In genomic region chr11:108212638-108213037, GRCm38 (mm10) we compare ENCODE assay signal across 19 mouse cellular contexts.
DNase-seq lines count a peak whose midpoint lies in the region; TF ChIP-seq lines count a peak whose summit lies in the region.
"Had no signal": no experiment of that assay in that cellular context is flagged by ENCODE, and none has a peak within 500 bp of the region (broad histone marks: within the 10 kb centered on the region; RNA-seq: fewer than 3 reads in every experiment).

No protein-coding gene starts in this region.

- no peaks in the 10 kb centered on the region for H3K9me3 ChIP-seq in E14TG2a.4 (ENCODE audit: low read length)
- H3K9me3 ChIP-seq: embryonic facial prominence, embryonic 15.5 days; kidney, embryonic 15.5 days; limb, embryonic 10.5 days; neural tube, embryonic 15.5 days; stomach, embryonic 15.5 days had no signal

- TF ChIP-seq EP300 in heart, adult 2 months (IDR thresholded peaks at IDR 0.05; ENCODE audit: insufficient read depth, low read depth, low read length): no peak

- intact Hi-C loops in heart, adult 2 months (cut with DNase I): no loop called here
- intact Hi-C loops in heart, postnatal 36 days (cut with DNase I): loop anchor here (5.0 kb wide), 1 partner anchor 65 kb away; no protein-coding TSS in a partner anchor
- intact Hi-C loops in left cerebral cortex, adult 2 months (cut with DNase I): no loop called here
- intact Hi-C loops in left cerebral cortex, postnatal 25 days (cut with DNase I): no loop called here

- H3K36me3 ChIP-seq in heart, adult 2 months (ENCODE audit: control insufficient read depth, insufficient read depth, low read length): no peaks in the 10 kb centered on the region
- H3K36me3 ChIP-seq in E14TG2a.4 (ENCODE audit: insufficient read depth, low read length): no peaks in the 10 kb centered on the region
- H3K36me3 ChIP-seq: embryonic facial prominence, embryonic 15.5 days; kidney, embryonic 15.5 days; limb, embryonic 10.5 days; neural tube, embryonic 15.5 days; stomach, embryonic 15.5 days had no signal

- H3K79me2 ChIP-seq in heart, adult 2 months (replicated peaks; ENCODE audit: control insufficient read depth, insufficient read depth, low read length): no peaks in the 10 kb centered on the region; the same call in 1 of the 2 replicates

- H3K4me1 ChIP-seq in heart, adult 2 months (ENCODE audit: control insufficient read depth, insufficient read depth, low read length): peaks cover 4% of the 10 kb centered on the region
- H3K4me1 ChIP-seq in E14TG2a.4 (replicated peaks; ENCODE audit: low read depth, low read length): no peaks in the 10 kb centered on the region
- peaks cover 37% of the 10 kb centered on the region for H3K4me1 ChIP-seq in olfactory bulb, adult 2 months (ENCODE audit: control insufficient read depth, insufficient read depth, low read length)

- 91% methylated on average over 5 of the region's 5 CpGs for WGBS in heart, adult 2 months
- WGBS in olfactory bulb, adult 2 months: 92% methylated on average over 5 of the region's 5 CpGs

- peak; percentile 38 for TF ChIP-seq CTCF in heart, adult 2 months (IDR thresholded peaks at IDR 0.05)
- peak; percentile 37 for TF ChIP-seq CTCF in left cerebral cortex, adult 2 months (IDR thresholded peaks at IDR 0.05)
- TF ChIP-seq CTCF in E14TG2a.4 (conservative IDR thresholded peaks at IDR 0.05; ENCODE audit: low read length): peak; percentile 32
- TF ChIP-seq CTCF in olfactory bulb, adult 2 months (IDR thresholded peaks at IDR 0.05; ENCODE audit: insufficient read depth, low read depth, low read length): peak; percentile 29; the same call in 1 of the 2 replicates

- DNase-seq in heart, adult 2 months: no peak
- DNase-seq in heart, postnatal 36 days: no peak
- DNase-seq in left cerebral cortex, adult 2 months (ENCODE audit: extremely low spot score in 1 of 2, low spot score in 2 of 2): no peak
- no peak for DNase-seq in left cerebral cortex, postnatal 25 days (ENCODE audit: low spot score in 2 of 2)
- no peak for DNase-seq in cerebellum, postnatal 36 days
- DNase-seq: adrenal gland, adult 2 months; cerebellum, adult 2 months; heart, adult 18-20 months; heart, postnatal 14 days; spleen, adult 18-20 months; thymus, postnatal 36 days had no signal

- H3K27ac ChIP-seq in heart, adult 2 months: no peak overlapping the region
- H3K27ac ChIP-seq in left cerebral cortex, adult 2 months: no peak overlapping the region
- no peak overlapping the region for H3K27ac ChIP-seq in olfactory bulb, adult 2 months (ENCODE audit: insufficient read depth, low read depth, low read length)
- H3K27ac ChIP-seq: embryonic facial prominence, embryonic 15.5 days; kidney, embryonic 15.5 days; neural tube, embryonic 15.5 days; stomach, embryonic 15.5 days had no signal

- no peak overlapping the region for H3K9ac ChIP-seq in heart, adult 2 months (ENCODE audit: low read depth, low read length)
- H3K9ac ChIP-seq: embryonic facial prominence, embryonic 15.5 days; kidney, embryonic 15.5 days; neural tube, embryonic 15.5 days; stomach, embryonic 15.5 days had no signal

- no peak for TF ChIP-seq POLR2A in heart, adult 2 months (IDR thresholded peaks at IDR 0.05; ENCODE audit: insufficient read depth, low read depth, low read length)
- no peak for TF ChIP-seq POLR2A in olfactory bulb, adult 2 months (IDR thresholded peaks at IDR 0.05; ENCODE audit: insufficient read depth, low read depth, low read length)

- no peaks in the 10 kb centered on the region for H3K27me3 ChIP-seq in heart, adult 2 months (ENCODE audit: control insufficient read depth, insufficient read depth, low read length)
- H3K27me3 ChIP-seq in E14TG2a.4 (ENCODE audit: insufficient read depth, low read length): 0 out of 2 replicates have a peak, but pooled peaks cover 4% of the 10 kb centered on the region
- H3K27me3 ChIP-seq: embryonic facial prominence, embryonic 15.5 days; kidney, embryonic 15.5 days; neural tube, embryonic 15.5 days; Patski; stomach, embryonic 15.5 days had no signal

- H3K4me3 ChIP-seq in heart, adult 2 months: no peak overlapping the region
- no peak overlapping the region for H3K4me3 ChIP-seq in left cerebral cortex, adult 2 months
- H3K4me3 ChIP-seq in E14TG2a.4 (replicated peaks; ENCODE audit: low read length): no peak overlapping the region
- no peak overlapping the region for H3K4me3 ChIP-seq in olfactory bulb, adult 2 months (ENCODE audit: insufficient read depth, low read depth, low read length)
- H3K4me3 ChIP-seq: embryonic facial prominence, embryonic 15.5 days; kidney, embryonic 15.5 days; limb, embryonic 10.5 days; neural tube, embryonic 15.5 days; stomach, embryonic 15.5 days had no signal
